Mouse (Mus musculus) lung, adult 10 weeks (tissue): ENCODE data around the gene Gm11565. TPM values are rescaled to one million over a fixed set of nuclear protein-coding genes. Genes with fewer than 3 reads are reported as not detected.

Source experiments
- polyA plus RNA-seq: library from polyadenylated mRNA; stranded (reverse); fragments of 350-450 nt; fragmentation: Illumina TruSeq; extraction: RNeasy Lipid Tissue Mini Kit (QIAGEN cat#74804); gene quantifications from one replicate; pipeline ENCODE4 v1.2.3, GENCODE M21; 2014; ENCODE audit warnings: low read depth, low replicate concordance; ENCODE audit not compliant: insufficient read depth

Gm11565 gene
- polyA plus RNA-seq: not detected

DNA sequence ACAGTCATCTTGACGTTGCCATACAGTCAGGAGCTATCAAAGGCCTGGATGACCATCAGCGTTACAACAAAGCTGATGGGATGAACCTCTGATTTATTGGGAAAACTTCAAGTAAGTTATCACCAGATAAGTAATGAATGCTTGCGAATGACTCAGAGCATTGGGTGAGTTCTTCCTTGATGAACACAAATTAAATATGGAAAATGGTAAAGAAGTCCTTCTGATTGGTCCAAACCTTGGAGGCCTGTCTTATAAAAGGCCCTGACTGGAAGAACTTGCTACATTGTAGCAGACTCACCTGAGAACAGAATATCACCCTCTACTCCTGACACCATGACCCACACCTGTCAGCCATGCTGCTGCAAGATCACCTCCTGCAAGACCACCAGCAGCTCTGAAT is at the start of gene Gm11565:
Gm11565 (plus strand) TSS at position 301 of the 400 bp plus-strand sequence.

DNA sequence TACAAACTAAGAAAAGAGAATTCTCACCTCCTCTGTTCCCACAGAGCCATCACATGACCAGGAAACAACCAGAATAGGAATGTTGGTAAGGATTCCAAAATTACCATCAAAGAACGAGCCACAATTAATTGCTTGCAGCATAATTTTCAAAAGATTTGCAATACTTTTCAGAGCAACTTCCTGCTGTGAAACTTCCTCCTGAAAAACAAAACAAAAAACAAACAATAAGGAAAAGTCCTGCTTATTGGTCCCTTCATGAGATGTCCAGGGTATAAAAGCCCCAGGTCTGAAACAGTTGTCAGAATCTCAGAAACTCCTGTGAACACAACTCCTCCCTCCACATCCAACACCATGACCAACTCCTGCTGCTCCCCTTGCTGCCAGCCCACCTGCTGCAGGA is 41.5 kb upstream of the Gm11565 start, which contains the start of gene Krtap9-1:
Krtap9-1 (plus strand) TSS at position 301 of the 400 bp plus-strand sequence.

DNA sequence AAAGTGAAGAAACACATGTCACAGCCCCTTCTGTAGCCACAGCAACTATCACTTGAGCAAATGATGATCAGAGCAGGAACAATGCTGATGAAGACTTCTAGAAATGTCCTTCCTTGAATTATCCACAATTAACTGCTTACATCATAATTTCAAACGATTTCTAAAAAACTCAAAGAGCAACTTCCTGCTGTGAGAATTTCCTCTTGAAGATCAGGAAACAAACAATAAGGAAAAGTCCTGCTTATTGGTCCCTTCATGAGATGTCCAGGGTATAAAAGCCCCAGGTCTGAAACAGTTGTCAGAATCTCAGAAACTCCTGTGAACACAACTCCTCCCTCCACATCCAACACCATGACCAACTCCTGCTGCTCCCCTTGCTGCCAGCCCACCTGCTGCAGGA is 35.7 kb upstream of the Gm11565 start, which contains the start of gene Gm11567:
Gm11567 (plus strand) TSS at position 301 of the 400 bp plus-strand sequence.

DNA sequence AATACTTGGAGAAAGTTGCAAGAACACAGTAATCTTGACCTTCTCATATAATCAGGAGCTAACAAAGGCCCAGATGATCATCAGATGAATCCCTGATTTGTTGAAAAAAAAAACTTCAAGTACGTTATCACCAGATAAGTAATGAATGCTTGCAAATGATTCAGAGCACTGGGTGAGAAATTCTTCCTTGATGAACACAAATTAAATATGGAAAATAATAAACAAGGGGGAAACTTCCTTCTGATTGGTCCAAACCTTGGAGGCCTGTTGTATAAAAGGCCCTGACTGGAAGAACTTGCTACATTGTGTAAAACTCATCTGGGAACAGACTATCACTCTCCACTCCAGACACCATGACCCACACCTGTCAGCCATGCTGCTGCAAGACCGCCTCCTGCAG is 6.9 kb upstream of the Gm11565 start, which contains the start of gene Krtap31-1:
Krtap31-1 (plus strand) TSS at position 301 of the 400 bp plus-strand sequence.

GRCm38 (mm10) chr11:99935991-99936390 is 21.4 kb downstream of the Gm11565 start, which contains the start of gene Krtap31-2:
Krtap31-2 (plus strand) TSS chr11:99936291.

DNA sequence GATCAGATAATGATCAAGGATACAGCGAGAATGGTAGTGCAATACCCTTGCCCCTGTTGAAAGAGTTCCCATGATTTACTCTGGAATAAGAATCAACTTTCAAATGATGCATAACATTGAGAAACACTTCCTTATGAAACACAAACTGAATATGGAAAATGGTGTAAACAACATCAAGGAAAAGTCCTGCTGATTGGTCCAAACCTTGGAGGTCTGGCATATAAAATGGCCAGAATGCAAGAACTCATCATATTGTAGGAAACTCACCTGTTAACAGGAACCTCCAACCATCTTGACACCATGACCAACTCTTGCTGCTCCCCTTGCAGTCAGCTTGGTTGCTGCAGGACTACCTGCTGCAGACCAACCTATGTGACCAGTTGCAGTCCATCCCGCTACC is 33.6 kb downstream of the Gm11565 start, which contains the start of gene Krtap9-5:
Krtap9-5 (plus strand) TSS at position 301 of the 400 bp plus-strand sequence.

Other genes with a start within 250 kb of the Gm11565 start
- not detected for gene Krtap4-6, start 248.8 kb upstream of the Gm11565 start, polyA plus RNA-seq
- gene Gm14190, start 224.0 kb upstream of the Gm11565 start, polyA plus RNA-seq: not detected
- not detected for gene Gm14180, start 180.5 kb upstream of the Gm11565 start, polyA plus RNA-seq
- gene Gm11595, start 141.8 kb upstream of the Gm11565 start, polyA plus RNA-seq: not detected
- not detected for gene Krtap4-8, start 134.0 kb upstream of the Gm11565 start, polyA plus RNA-seq
- gene Krtap4-9, start 129.6 kb upstream of the Gm11565 start, polyA plus RNA-seq: not detected
- not detected for gene Gm11596, start 121.3 kb upstream of the Gm11565 start, polyA plus RNA-seq
- gene Gm11569, start 115.8 kb upstream of the Gm11565 start, polyA plus RNA-seq: not detected
- gene Gm11554, start 110.3 kb upstream of the Gm11565 start, polyA plus RNA-seq: not detected
- gene Krtap4-13, start 104.9 kb upstream of the Gm11565 start, polyA plus RNA-seq: not detected
- gene Gm11564, start 99.1 kb upstream of the Gm11565 start, polyA plus RNA-seq: not detected
- not detected for gene 2300003K06Rik, start 76.7 kb upstream of the Gm11565 start, polyA plus RNA-seq
- gene Krtap4-16, start 63.1 kb upstream of the Gm11565 start, polyA plus RNA-seq: not detected
- not detected for gene Gm11568, start 56.8 kb upstream of the Gm11565 start, polyA plus RNA-seq
- gene Gm11559, start 50.3 kb upstream of the Gm11565 start, polyA plus RNA-seq: not detected
- gene Krtap9-1, start 41.4 kb upstream of the Gm11565 start, polyA plus RNA-seq: not detected
- gene Gm11567, start 35.6 kb upstream of the Gm11565 start, polyA plus RNA-seq: not detected
- not detected for gene Krtap31-1, start 6.8 kb upstream of the Gm11565 start, polyA plus RNA-seq
- gene Krtap31-2, start 21.5 kb downstream of the Gm11565 start, polyA plus RNA-seq: not detected
- not detected for gene Krtap9-5, start 33.7 kb downstream of the Gm11565 start, polyA plus RNA-seq
- gene Krtap29-1, start 64.3 kb downstream of the Gm11565 start, polyA plus RNA-seq: not detected
- gene Krtap16-1, start 71.8 kb downstream of the Gm11565 start, polyA plus RNA-seq: not detected
- 4.2 TPM for gene Krtap17-1, start 79.2 kb downstream of the Gm11565 start, polyA plus RNA-seq
- not detected for gene Krt33a, start 101.5 kb downstream of the Gm11565 start, polyA plus RNA-seq
- not detected for gene Krt33b, start 115.1 kb downstream of the Gm11565 start, polyA plus RNA-seq
- 0.14 TPM for gene Krt34, start 126.8 kb downstream of the Gm11565 start, polyA plus RNA-seq
- gene Krt31, start 135.8 kb downstream of the Gm11565 start, polyA plus RNA-seq: not detected
- gene Krt32, start 173.5 kb downstream of the Gm11565 start, polyA plus RNA-seq: not detected
- not detected for gene Krt35, start 181.5 kb downstream of the Gm11565 start, polyA plus RNA-seq
- gene Krt36, start 190.9 kb downstream of the Gm11565 start, polyA plus RNA-seq: not detected
- 0.44 TPM for gene Krt13, start 206.8 kb downstream of the Gm11565 start, polyA plus RNA-seq
- gene Krt15, start 221.2 kb downstream of the Gm11565 start, polyA plus RNA-seq: 1.0 TPM
- gene Krt19, start 233.9 kb downstream of the Gm11565 start, polyA plus RNA-seq: 168 TPM